In genomic region chr14:75903131-75903530, GRCm38 (mm10) we compare ENCODE assay signal across 17 mouse cellular contexts. TPM values are rescaled to one million over a fixed set of nuclear protein-coding genes. Genes with fewer than 3 reads are reported as not detected.
"Had no signal": no experiment of that assay in that cellular context is flagged by ENCODE, and none has a peak within 500 bp of the region (broad histone marks: within the 10 kb centered on the region; RNA-seq: fewer than 3 reads in every experiment).

No protein-coding gene starts in this region.

- DNase-seq: kidney, adult 2 months; kidney, postnatal 25 days; left cerebral cortex, postnatal 4 days; liver, embryonic 13.5 days; lung, embryonic 14.5 days; midbrain, embryonic 14.5 days; thymus, adult 2 months; thymus, postnatal 14 days; thymus, postnatal 4 days had no signal

- H3K4me2 ChIP-seq: liver, embryonic 13.5 days; lung, embryonic 14.5 days; midbrain, embryonic 11.5 days had no signal

- H3K27me3 ChIP-seq: liver, embryonic 13.5 days had no signal

- H3K27ac ChIP-seq: kidney, postnatal 0 days; liver, embryonic 13.5 days had no signal

- H3K9ac ChIP-seq: liver, embryonic 13.5 days; lung, embryonic 14.5 days had no signal

- ATAC-seq: intestine, postnatal 0 days had no signal

- H3K4me3 ChIP-seq: liver, embryonic 13.5 days had no signal

- H3K9me3 ChIP-seq: liver, embryonic 13.5 days had no signal

RNA-seq across cellular contexts. Expression of gene Kctd4, which starts 51.7 kb away (rescaled TPM):
- total RNA-seq: liver, adult 2 months; megakaryocyte progenitor cell, adult 5-6 weeks had no signal
- polyA plus RNA-seq: kidney, adult 2 months; large intestine, adult 2 months; liver, adult 2 months; small intestine, adult 2 months; spleen, adult 2 months had no signal
